Mouse (Mus musculus): Measurements from ENCODE around the gene Btbd3.

- TF ChIP-seq CTCF (IDR thresholded peaks at IDR 0.05; ENCODE audit: low read depth, low read length) = no peak
- no peak for TF ChIP-seq POLR2AphosphoS5 (IDR thresholded peaks at IDR 0.05; ENCODE audit: insufficient replicate concordance, low read depth, low read length)
- TF ChIP-seq GATA1 (IDR thresholded peaks at IDR 0.05; ENCODE audit: borderline replicate concordance, low read length) = no peak
- TF ChIP-seq GATA2 (IDR thresholded peaks at IDR 0.05; ENCODE audit: borderline replicate concordance, low read depth, low read length) = no peak
Measured at GRCm38 (mm10) chr2:138590307-138590706, 333.9 kb downstream of the Btbd3 start.

Data from G1E (cell line).